Comparison of ENCODE assay signal across 25 mouse cellular contexts in genomic region chr13:69637657-69638056, GRCm38 (mm10). TPM values are rescaled to one million over a fixed set of nuclear protein-coding genes. Genes with fewer than 3 reads are reported as not detected.
DNase-seq lines count a peak whose midpoint lies in the region; ATAC-seq and TF ChIP-seq lines count a peak whose summit lies in the region.
"Had no signal": no experiment of that assay in that cellular context is flagged by ENCODE, and none has a peak within 500 bp of the region (broad histone marks: within the 10 kb centered on the region; RNA-seq: fewer than 3 reads in every experiment).

No protein-coding gene starts in this region.

- no peak overlapping the region for H3K4me2 ChIP-seq in forebrain, embryonic 13.5 days
- no peak overlapping the region for H3K4me2 ChIP-seq in forebrain, embryonic 15.5 days (replicated peaks)
- H3K4me2 ChIP-seq in liver, embryonic 11.5 days, result no peak overlapping the region
- H3K4me2 ChIP-seq: heart, embryonic 12.5 days; heart, embryonic 15.5 days; hindbrain, embryonic 14.5 days had no signal

- H3K4me1 ChIP-seq in forebrain, embryonic 13.5 days, result no peaks in the 10 kb centered on the region
- H3K4me1 ChIP-seq in forebrain, embryonic 15.5 days, result no peaks in the 10 kb centered on the region
- H3K4me1 ChIP-seq in liver, adult 2 months (ENCODE audit: control insufficient read depth, insufficient read depth, low read length), result peaks cover 34% of the 10 kb centered on the region
- no peaks in the 10 kb centered on the region for H3K4me1 ChIP-seq in liver, embryonic 11.5 days (replicated peaks; ENCODE audit: control insufficient read depth, insufficient read depth, low read length)
- H3K4me1 ChIP-seq: forebrain, embryonic 10.5 days; heart, embryonic 12.5 days; heart, embryonic 15.5 days had no signal

- no peak overlapping the region for H3K4me3 ChIP-seq in forebrain, embryonic 13.5 days
- H3K4me3 ChIP-seq in forebrain, embryonic 15.5 days, result no peak overlapping the region
- no peak overlapping the region for H3K4me3 ChIP-seq in liver, adult 2 months (ENCODE audit: insufficient read depth, low read depth, low read length)
- no peak overlapping the region for H3K4me3 ChIP-seq in liver, embryonic 11.5 days (ENCODE audit: low read depth, low read length)
- H3K4me3 ChIP-seq: forebrain, embryonic 10.5 days; heart, embryonic 12.5 days; heart, embryonic 15.5 days had no signal

- no peaks in the 10 kb centered on the region for H3K79me2 ChIP-seq in liver, adult 2 months (ENCODE audit: control insufficient read depth, insufficient read depth, low read length)

- 0 out of 2 replicates have a peak overlapping the region, but pooled peaks have one; percentile 3 for H3K9ac ChIP-seq in forebrain, embryonic 13.5 days
- no peak overlapping the region for H3K9ac ChIP-seq in forebrain, embryonic 15.5 days (replicated peaks)
- peak overlapping the region; percentile 55 for H3K9ac ChIP-seq in liver, adult 2 months (ENCODE audit: low read depth, low read length)
- H3K9ac ChIP-seq in liver, embryonic 11.5 days (ENCODE audit: low read depth, low read length), result no peak overlapping the region
- H3K9ac ChIP-seq: heart, embryonic 12.5 days; heart, embryonic 15.5 days; hindbrain, embryonic 14.5 days had no signal

- no peak for ATAC-seq in forebrain, embryonic 13.5 days
- ATAC-seq in forebrain, embryonic 15.5 days (replicated peaks), result no peak
- ATAC-seq in liver, embryonic 11.5 days (replicated peaks; ENCODE audit: low FRiP score), result no peak
- ATAC-seq: activated CD4-positive, CD25-positive, alpha-beta regulatory T cell, adult 4 months; CD4-positive, CD25-positive, alpha-beta regulatory T cell, adult 4 months; forebrain, embryonic 14.5 days; hindbrain, postnatal 0 days; inflammation-experienced regulatory T-cells, adult 6 months had no signal

- no peak for TF ChIP-seq POLR2A in liver, adult 2 months (IDR thresholded peaks at IDR 0.05; ENCODE audit: extremely low read depth, insufficient read depth, low read length)

- DNase-seq in liver, adult 2 months (ENCODE audit: extremely low read depth, low read depth, low spot score), result peak; percentile 59
- DNase-seq in liver, embryonic 11.5 days (ENCODE audit: low spot score), result no peak
- DNase-seq in testis, postnatal 10 days (ENCODE audit: low spot score), result peak; percentile 25
- DNase-seq in testis, postnatal 14 days (ENCODE audit: low spot score), result no peak
- peak; percentile 29 for DNase-seq in NIH3T3 (ENCODE audit: low read depth)
- no peak for DNase-seq in adrenal gland, postnatal 4 days (ENCODE audit: low spot score in 2 of 2)
- DNase-seq: adrenal gland, adult 8-10 months; adrenal gland, postnatal 25 days; cerebellum, adult 18-20 months; cerebellum, adult 9-10 months; cerebellum, postnatal 14 days; gastrocnemius, postnatal 25 days; heart, postnatal 10 days; heart, postnatal 4 days had no signal

- H3K9me3 ChIP-seq in forebrain, embryonic 13.5 days (replicated peaks), result no peaks in the 10 kb centered on the region
- no peaks in the 10 kb centered on the region for H3K9me3 ChIP-seq in forebrain, embryonic 15.5 days
- H3K9me3 ChIP-seq in liver, embryonic 11.5 days (ENCODE audit: control insufficient read depth, low read length), result no peaks in the 10 kb centered on the region
- H3K9me3 ChIP-seq: forebrain, embryonic 10.5 days; heart, embryonic 12.5 days; heart, embryonic 15.5 days had no signal

- no peak for TF ChIP-seq CTCF in liver, adult 2 months (IDR thresholded peaks at IDR 0.05; ENCODE audit: low read depth, low read length)

- H3K27ac ChIP-seq in forebrain, embryonic 13.5 days, result no peak overlapping the region
- H3K27ac ChIP-seq in forebrain, embryonic 15.5 days (replicated peaks), result no peak overlapping the region
- peak overlapping the region; percentile 94 for H3K27ac ChIP-seq in liver, adult 2 months (replicated peaks; ENCODE audit: insufficient read depth, low read depth, low read length)
- no peak overlapping the region for H3K27ac ChIP-seq in liver, embryonic 11.5 days (ENCODE audit: low read depth, low read length)
- H3K27ac ChIP-seq: forebrain, embryonic 10.5 days; heart, embryonic 15.5 days; hindbrain, embryonic 14.5 days; hindbrain, postnatal 0 days had no signal

- H3K36me3 ChIP-seq in forebrain, embryonic 13.5 days (ENCODE audit: poor library complexity, severe bottlenecking), result peaks cover 80% of the 10 kb centered on the region
- peaks cover 56% of the 10 kb centered on the region for H3K36me3 ChIP-seq in forebrain, embryonic 15.5 days
- peaks cover 20% of the 10 kb centered on the region; the same call in 1 of the 2 replicates for H3K36me3 ChIP-seq in liver, adult 2 months (ENCODE audit: control insufficient read depth, insufficient read depth, low read length)
- peaks cover 35% of the 10 kb centered on the region for H3K36me3 ChIP-seq in liver, embryonic 11.5 days (ENCODE audit: control insufficient read depth, insufficient read depth, low read length)

- 91% methylated on average over 9 of the region's 9 CpGs for WGBS in forebrain, embryonic 13.5 days
- 91% methylated on average over 9 of the region's 9 CpGs for WGBS in forebrain, embryonic 15.5 days
- 39% methylated on average over 9 of the region's 9 CpGs for WGBS in liver, adult 2 months
- WGBS in liver, embryonic 11.5 days, result 83% methylated on average over 9 of the region's 9 CpGs

- H3K27me3 ChIP-seq in forebrain, embryonic 13.5 days, result no peaks in the 10 kb centered on the region
- H3K27me3 ChIP-seq in forebrain, embryonic 15.5 days, result no peaks in the 10 kb centered on the region
- H3K27me3 ChIP-seq in liver, adult 2 months (ENCODE audit: control insufficient read depth, insufficient read depth, low read length), result no peaks in the 10 kb centered on the region
- H3K27me3 ChIP-seq in liver, embryonic 11.5 days (replicated peaks; ENCODE audit: control insufficient read depth, insufficient read depth, low read length), result no peaks in the 10 kb centered on the region
- H3K27me3 ChIP-seq: heart, embryonic 12.5 days; heart, embryonic 15.5 days had no signal

RNA-seq across cellular contexts. Expression of gene Srd5a1, which starts 26.4 kb away (rescaled TPM):
- 25.4 and 31.6 TPM in 2 replicates for polyA plus RNA-seq in forebrain, embryonic 13.5 days (2015; fragmentation: Nextera tagmentation; extraction: Ambion mirVana)
- polyA plus RNA-seq in forebrain, embryonic 15.5 days (2015; fragmentation: Nextera tagmentation; extraction: Ambion mirVana), result 24.1 and 28.3 TPM in 2 replicates
- 83.6 and 86.4 TPM in 2 replicates for total RNA-seq in liver, adult 2 months (2014; rRNA removed)
- polyA plus RNA-seq in liver, adult 2 months (2012; rRNA removed), result 41.9 and 54.7 TPM in 2 replicates
- polyA plus RNA-seq in liver, embryonic 11.5 days (2014; fragmentation: Nextera tagmentation; extraction: Ambion mirVana), result 9.9 and 10.3 TPM in 2 replicates
- total RNA-seq in adrenal gland, postnatal 4 days (2021), result 10 to 100 TPM; 15.7 to 16.2 TPM

Comparison
In these comparisons a context has a peak if more than half of its experiments do, and no peak if none do; other contexts are left out.
1. H3K9ac ChIP-seq: peak in forebrain, embryonic 13.5 days (single experiment) and liver, adult 2 months (single experiment); none in forebrain, embryonic 15.5 days (single experiment) and liver, embryonic 11.5 days (single experiment).
2. DNase-seq: peak in liver, adult 2 months (single experiment), testis, postnatal 10 days (single experiment) and NIH3T3 (single experiment); none in liver, embryonic 11.5 days (single experiment), testis, postnatal 14 days (single experiment) and adrenal gland, postnatal 4 days (0 of 2).